Mouse (Mus musculus): ENCODE measurements around the gene Alx3.

- no peak for TF ChIP-seq CTCF (IDR thresholded peaks at IDR 0.05; ENCODE audit: insufficient read depth, low read depth, low read length)
- no peak for TF ChIP-seq POLR2A (IDR thresholded peaks at IDR 0.05; ENCODE audit: insufficient read depth, low read depth, low read length)
Observed at GRCm38 (mm10) chr3:107600127-107600526, 5.3 kb downstream of the Alx3 start.

Data from olfactory bulb, adult 2 months (tissue).